Mouse (Mus musculus): ENCODE results near the gene Cavin1.

- TF ChIP-seq CTCF (IDR thresholded peaks at IDR 0.05; ENCODE audit: insufficient read depth, low read depth, low read length) (no peak), POLR2A (IDR thresholded peaks at IDR 0.05; ENCODE audit: insufficient read depth, low read depth, low read length) (no peak)
Measured at GRCm38 (mm10) chr11:100946862-100947261, 23.8 kb downstream of the Cavin1 start.

Data from olfactory bulb, adult 2 months (tissue).